24 mouse cellular contexts compared by ENCODE assay signal in the genomic region with DNA sequence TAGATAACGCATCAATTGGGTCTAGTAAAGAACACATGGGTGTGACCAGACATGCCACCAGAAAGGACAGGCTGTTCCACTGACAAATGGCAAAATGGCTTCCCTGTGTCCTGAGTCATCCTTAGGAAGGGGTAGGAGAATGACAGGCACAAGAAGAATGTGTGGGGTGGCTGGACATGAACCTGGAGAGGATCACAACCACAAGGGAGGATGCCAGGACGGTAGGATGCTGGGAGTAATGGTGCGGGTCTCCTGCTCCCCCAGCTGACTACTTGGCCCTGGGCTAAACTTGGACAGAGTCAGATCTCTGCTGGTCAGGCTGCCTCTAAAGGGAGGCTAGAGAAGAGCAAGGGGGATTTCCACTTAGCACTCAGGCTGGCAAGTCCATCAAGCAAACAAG. TPM values are rescaled to one million over a fixed set of nuclear protein-coding genes. Genes with fewer than 3 reads are reported as not detected.
DNase-seq lines count a peak whose midpoint lies in the region; ATAC-seq lines count a peak whose summit lies in the region.
"Had no signal": no experiment of that assay in that cellular context is flagged by ENCODE, and none has a peak within 500 bp of the region (broad histone marks: within the 10 kb centered on the region; RNA-seq: fewer than 3 reads in every experiment).

No protein-coding gene starts in this region.

- no peaks in the 10 kb centered on the region for H3K9me3 ChIP-seq in hindbrain, embryonic 10.5 days
- H3K9me3 ChIP-seq in hindbrain, embryonic 11.5 days (ENCODE audit: control insufficient read depth, low read length): no peaks in the 10 kb centered on the region
- H3K9me3 ChIP-seq in embryonic facial prominence, embryonic 10.5 days: no peaks in the 10 kb centered on the region
- H3K9me3 ChIP-seq: embryonic facial prominence, embryonic 15.5 days; heart, embryonic 10.5 days; intestine, embryonic 15.5 days; neural tube, embryonic 12.5 days had no signal

- 85% methylated on average over 3 of the region's 3 CpGs for WGBS in hindbrain, embryonic 10.5 days
- WGBS in hindbrain, embryonic 11.5 days: 91% methylated on average over 3 of the region's 3 CpGs
- 85% methylated on average over 3 of the region's 3 CpGs for WGBS in embryonic facial prominence, embryonic 10.5 days

- H3K9ac ChIP-seq in hindbrain, embryonic 11.5 days (ENCODE audit: low read depth, low read length): no peak overlapping the region
- H3K9ac ChIP-seq: embryonic facial prominence, embryonic 15.5 days; intestine, embryonic 15.5 days; neural tube, embryonic 12.5 days had no signal

- peak overlapping the region; percentile 29; the same call in 1 of the 2 replicates for H3K27ac ChIP-seq in hindbrain, embryonic 10.5 days
- no peak overlapping the region for H3K27ac ChIP-seq in hindbrain, embryonic 11.5 days (ENCODE audit: low read depth, low read length)
- H3K27ac ChIP-seq in embryonic facial prominence, embryonic 10.5 days (replicated peaks): peak overlapping the region; percentile 35; the same call in 1 of the 2 replicates
- H3K27ac ChIP-seq: embryonic facial prominence, embryonic 15.5 days; intestine, embryonic 15.5 days; neural tube, embryonic 12.5 days had no signal

- DNase-seq in hindbrain, embryonic 10.5 days (ENCODE audit: low spot score): no peak
- DNase-seq in hindbrain, embryonic 11.5 days (ENCODE audit: low spot score): no peak
- DNase-seq in 3134 (ENCODE audit: extremely low read depth, insufficient read length, low spot score) (peak; percentile 73), 3T3-L1 (ENCODE audit: low read depth, low spot score) (peak; percentile 84)
- DNase-seq in embryonic facial prominence, embryonic 10.5 days (ENCODE audit: low spot score): no peak
- DNase-seq in cerebellum, postnatal 25 days: no peak
- DNase-seq in thymus, postnatal 25 days: no peak
- DNase-seq: adrenal gland, adult 8-10 months; cerebellum, adult 8-10 months; gastrocnemius, postnatal 36 days; heart, postnatal 4 days; kidney, adult 8-10 months; liver; midbrain, embryonic 14.5 days; retina, postnatal 1 day; right cerebral cortex, postnatal 25 days; thymus, postnatal 14 days had no signal

- no peak overlapping the region for H3K4me2 ChIP-seq in hindbrain, embryonic 11.5 days (replicated peaks; ENCODE audit: low read depth, low read length)
- H3K4me2 ChIP-seq: embryonic facial prominence, embryonic 15.5 days; intestine, embryonic 15.5 days; neural tube, embryonic 12.5 days had no signal

- no peak for ATAC-seq in hindbrain, embryonic 11.5 days (ENCODE audit: low FRiP score)
- ATAC-seq: CD4-positive, CD25-positive, alpha-beta regulatory T cell, adult 4 months; forebrain, embryonic 14.5 days; hindbrain, embryonic 16.5 days; intestine, embryonic 15.5 days had no signal

- H3K27me3 ChIP-seq in hindbrain, embryonic 10.5 days (ENCODE audit: insufficient read depth, poor library complexity, severe bottlenecking): no peaks in the 10 kb centered on the region
- no peaks in the 10 kb centered on the region for H3K27me3 ChIP-seq in hindbrain, embryonic 11.5 days (ENCODE audit: control insufficient read depth, insufficient read depth, low read length)
- no peaks in the 10 kb centered on the region for H3K27me3 ChIP-seq in embryonic facial prominence, embryonic 10.5 days (replicated peaks; ENCODE audit: low read depth, poor library complexity, severe bottlenecking)
- H3K27me3 ChIP-seq: embryonic facial prominence, embryonic 15.5 days; intestine, embryonic 15.5 days; neural tube, embryonic 12.5 days had no signal

- peaks cover 30% of the 10 kb centered on the region for H3K4me1 ChIP-seq in hindbrain, embryonic 10.5 days (replicated peaks)
- H3K4me1 ChIP-seq in hindbrain, embryonic 11.5 days (replicated peaks; ENCODE audit: control insufficient read depth, insufficient read depth, low read length): no peaks in the 10 kb centered on the region
- H3K4me1 ChIP-seq in embryonic facial prominence, embryonic 10.5 days: peaks cover 41% of the 10 kb centered on the region
- H3K4me1 ChIP-seq: neural tube, embryonic 12.5 days had no signal

- peaks cover 30% of the 10 kb centered on the region for H3K36me3 ChIP-seq in hindbrain, embryonic 10.5 days
- H3K36me3 ChIP-seq in hindbrain, embryonic 11.5 days (ENCODE audit: control insufficient read depth, insufficient read depth, low read length): no peaks in the 10 kb centered on the region
- peaks cover 38% of the 10 kb centered on the region for H3K36me3 ChIP-seq in embryonic facial prominence, embryonic 10.5 days (replicated peaks)
- H3K36me3 ChIP-seq: intestine, embryonic 15.5 days had no signal

- no peak overlapping the region for H3K4me3 ChIP-seq in hindbrain, embryonic 10.5 days
- no peak overlapping the region for H3K4me3 ChIP-seq in hindbrain, embryonic 11.5 days (ENCODE audit: low read depth, low read length)
- H3K4me3 ChIP-seq in embryonic facial prominence, embryonic 10.5 days: no peak overlapping the region
- H3K4me3 ChIP-seq: embryonic facial prominence, embryonic 15.5 days; heart, embryonic 10.5 days; intestine, embryonic 15.5 days; neural tube, embryonic 12.5 days had no signal

RNA-seq across cellular contexts. Expression of a gene that starts 8.1 kb away (rescaled TPM):
- 9.3 and 9.9 TPM in 2 replicates for polyA plus RNA-seq in hindbrain, embryonic 10.5 days (2016; fragmentation: Nextera tagmentation; extraction: Ambion mirVana)
- polyA plus RNA-seq in hindbrain, embryonic 11.5 days (2014; fragmentation: Nextera tagmentation; extraction: Ambion mirVana): 15.8 and 16.0 TPM in 2 replicates
- polyA plus RNA-seq in embryonic facial prominence, embryonic 10.5 days (2016; fragmentation: Nextera tagmentation; extraction: Ambion mirVana): 10.8 and 12.0 TPM in 2 replicates

Comparison
In these comparisons a context has a peak if more than half of its experiments do, and no peak if none do; other contexts are left out.
1. DNase-seq: peak in 3134 (single experiment) and 3T3-L1 (single experiment); none in hindbrain, embryonic 10.5 days (single experiment), hindbrain, embryonic 11.5 days (single experiment), embryonic facial prominence, embryonic 10.5 days (single experiment), cerebellum, postnatal 25 days (0 of 2) and thymus, postnatal 25 days (single experiment).